Mouse (Mus musculus): ENCODE measurements at regions not wholly inside any gene's neighbourhood (a gene's known extent, or its start where the extent isn't known, plus 50 kb on each side); places are given as distances from the start of the nearest gene placed in this dataset.

- Histone ChIP-seq H3K4me3 (replicated peaks) (no peak overlapping the region), H3K27ac (no peak overlapping the region), H3K9ac (no peak overlapping the region), H3K27me3 (no peaks in the 10 kb centered on the region), H3K36me3 (no peaks in the 10 kb centered on the region), H3K9me3 (replicated peaks) (no peaks in the 10 kb centered on the region), H3K4me2 (no peak overlapping the region), H3K4me1 (no peaks in the 10 kb centered on the region)
- no peak for ATAC-seq (replicated peaks; ENCODE audit: low FRiP score)
- WGBS: 75% methylated on average over 7 of the region's 7 CpGs
Measured at GRCm38 (mm10) chr3:148696555-148696954, 293.8 kb downstream of the Adgrl2 start.

GRCm38 (mm10) chr3:148695453-148695852 lies 294.9 kb downstream of the Adgrl2 start:
- Histone ChIP-seq H3K9me3 (replicated peaks) (no peaks in the 10 kb centered on the region), H3K4me1 (no peaks in the 10 kb centered on the region), H3K27ac (no peak overlapping the region), H3K36me3 (no peaks in the 10 kb centered on the region), H3K4me3 (replicated peaks) (no peak overlapping the region), H3K27me3 (no peaks in the 10 kb centered on the region), H3K4me2 (no peak overlapping the region), H3K9ac (no peak overlapping the region)
- 87% methylated on average over 6 of the region's 6 CpGs for WGBS
- ATAC-seq (replicated peaks; ENCODE audit: low FRiP score): no peak

- no peak for ATAC-seq (replicated peaks; ENCODE audit: low FRiP score)
- Histone ChIP-seq H3K36me3 (no peaks in the 10 kb centered on the region), H3K27me3 (no peaks in the 10 kb centered on the region), H3K4me1 (no peaks in the 10 kb centered on the region), H3K4me3 (replicated peaks) (no peak overlapping the region), H3K27ac (no peak overlapping the region), H3K9me3 (replicated peaks) (no peaks in the 10 kb centered on the region), H3K9ac (no peak overlapping the region), H3K4me2 (no peak overlapping the region)
Measured at GRCm38 (mm10) chr3:148683181-148683580, 307.2 kb downstream of the Adgrl2 start.

- no peak overlapping the region for H3K27ac ChIP-seq
- no peak overlapping the region for H3K9ac ChIP-seq
- no peak overlapping the region for H3K4me3 ChIP-seq (replicated peaks)
- no peak overlapping the region for H3K4me2 ChIP-seq
- no peaks in the 10 kb centered on the region for H3K36me3 ChIP-seq
- no peaks in the 10 kb centered on the region for H3K27me3 ChIP-seq
- 87% methylated on average over 6 of the region's 6 CpGs for WGBS
- H3K4me1 ChIP-seq: no peaks in the 10 kb centered on the region
- no peak for ATAC-seq (replicated peaks; ENCODE audit: low FRiP score)
- H3K9me3 ChIP-seq (replicated peaks): no peaks in the 10 kb centered on the region
Measured at GRCm38 (mm10) chr3:148682445-148682994, 307.8 kb downstream of the Adgrl2 start.

- H3K4me2 ChIP-seq: no peak overlapping the region
- H3K9me3 ChIP-seq (replicated peaks): no peaks in the 10 kb centered on the region
- H3K27ac ChIP-seq: no peak overlapping the region
- ATAC-seq (replicated peaks; ENCODE audit: low FRiP score): no peak
- H3K27me3 ChIP-seq: no peaks in the 10 kb centered on the region
- H3K36me3 ChIP-seq: no peaks in the 10 kb centered on the region
- 71% methylated on average over 2 of the region's 2 CpGs for WGBS
- H3K4me3 ChIP-seq (replicated peaks): no peak overlapping the region
- no peak overlapping the region for H3K9ac ChIP-seq
- no peaks in the 10 kb centered on the region for H3K4me1 ChIP-seq
Measured at GRCm38 (mm10) chr3:148681186-148681585, 309.2 kb downstream of the Adgrl2 start.

GRCm38 (mm10) chr3:148680737-148681136 lies 309.6 kb downstream of the Adgrl2 start:
- Histone ChIP-seq H3K9me3 (replicated peaks) (no peaks in the 10 kb centered on the region), H3K27me3 (no peaks in the 10 kb centered on the region), H3K4me1 (no peaks in the 10 kb centered on the region), H3K36me3 (no peaks in the 10 kb centered on the region), H3K27ac (no peak overlapping the region), H3K9ac (no peak overlapping the region), H3K4me2 (no peak overlapping the region), H3K4me3 (replicated peaks) (no peak overlapping the region)
- no peak for ATAC-seq (replicated peaks; ENCODE audit: low FRiP score)
- WGBS: 77% methylated on average over 8 of the region's 8 CpGs

- Histone ChIP-seq H3K4me3 (replicated peaks) (no peak overlapping the region), H3K27me3 (no peaks in the 10 kb centered on the region), H3K27ac (no peak overlapping the region), H3K9ac (no peak overlapping the region), H3K9me3 (replicated peaks) (no peaks in the 10 kb centered on the region), H3K36me3 (no peaks in the 10 kb centered on the region), H3K4me1 (no peaks in the 10 kb centered on the region), H3K4me2 (no peak overlapping the region)
- ATAC-seq (replicated peaks; ENCODE audit: low FRiP score): no peak
- WGBS: 93% methylated on average over 4 of the region's 4 CpGs
Measured at GRCm38 (mm10) chr3:148680086-148680485, 310.3 kb downstream of the Adgrl2 start.

- WGBS: 40% methylated on average over 2 of the region's 2 CpGs
- no peak overlapping the region for H3K4me3 ChIP-seq (replicated peaks)
Measured at GRCm38 (mm10) chr3:148679121-148679520, 311.2 kb downstream of the Adgrl2 start.

GRCm38 (mm10) chr3:148676025-148676424 lies 314.3 kb downstream of the Adgrl2 start:
- Histone ChIP-seq H3K27me3 (no peaks in the 10 kb centered on the region), H3K4me3 (replicated peaks) (no peak overlapping the region), H3K36me3 (no peaks in the 10 kb centered on the region), H3K4me2 (no peak overlapping the region), H3K9ac (no peak overlapping the region), H3K9me3 (replicated peaks) (no peaks in the 10 kb centered on the region), H3K4me1 (no peaks in the 10 kb centered on the region), H3K27ac (no peak overlapping the region)
- 61% methylated on average over 2 of the region's 2 CpGs for WGBS
- ATAC-seq (replicated peaks; ENCODE audit: low FRiP score): no peak

More at GRCm38 (mm10) chr3:148679121-148679520, 311.2 kb downstream of the Adgrl2 start:
- H3K9me3 ChIP-seq (replicated peaks): no peaks in the 10 kb centered on the region
- H3K27ac ChIP-seq: no peak overlapping the region
- H3K9ac ChIP-seq: no peak overlapping the region
- no peak overlapping the region for H3K4me2 ChIP-seq
- no peaks in the 10 kb centered on the region for H3K36me3 ChIP-seq
- H3K27me3 ChIP-seq: no peaks in the 10 kb centered on the region
- no peak for ATAC-seq (replicated peaks; ENCODE audit: low FRiP score)
- no peaks in the 10 kb centered on the region for H3K4me1 ChIP-seq

GRCm38 (mm10) chr3:148662888-148663477 lies 327.4 kb downstream of the Adgrl2 start:
- ATAC-seq (replicated peaks; ENCODE audit: low FRiP score): no peak
- H3K9me3 ChIP-seq (replicated peaks): no peaks in the 10 kb centered on the region; the same call in 1 of the 2 replicates
- no peak overlapping the region for H3K4me2 ChIP-seq
- 24% methylated on average over 6 of the region's 6 CpGs for WGBS
- H3K4me1 ChIP-seq: 0 out of 2 replicates have a peak, but pooled peaks cover 2% of the 10 kb centered on the region
- no peaks in the 10 kb centered on the region for H3K36me3 ChIP-seq
- no peak overlapping the region for H3K9ac ChIP-seq
- no peak overlapping the region for H3K27ac ChIP-seq
- no peak overlapping the region for H3K4me3 ChIP-seq (replicated peaks)
- no peaks in the 10 kb centered on the region for H3K27me3 ChIP-seq

GRCm38 (mm10) chr3:148659024-148659423 lies 331.3 kb downstream of the Adgrl2 start:
- Histone ChIP-seq H3K9ac (no peak overlapping the region), H3K36me3 (no peaks in the 10 kb centered on the region), H3K4me3 (replicated peaks) (no peak overlapping the region), H3K4me1 (0 out of 2 replicates have a peak, but pooled peaks cover 2% of the 10 kb centered on the region), H3K9me3 (replicated peaks) (no peaks in the 10 kb centered on the region), H3K27me3 (no peaks in the 10 kb centered on the region), H3K27ac (no peak overlapping the region), H3K4me2 (no peak overlapping the region)
- ATAC-seq (replicated peaks; ENCODE audit: low FRiP score): no peak
- 85% methylated on average over 5 of the region's 5 CpGs for WGBS

GRCm38 (mm10) chr3:148658368-148658767 lies 332.0 kb downstream of the Adgrl2 start:
- no peak for ATAC-seq (replicated peaks; ENCODE audit: low FRiP score)

GRCm38 (mm10) chr3:148656187-148656586 lies 334.2 kb downstream of the Adgrl2 start:
- Histone ChIP-seq H3K27me3 (no peaks in the 10 kb centered on the region), H3K27ac (no peak overlapping the region), H3K4me3 (replicated peaks) (no peak overlapping the region), H3K9ac (no peak overlapping the region), H3K4me2 (no peak overlapping the region), H3K9me3 (replicated peaks) (no peaks in the 10 kb centered on the region), H3K36me3 (no peaks in the 10 kb centered on the region), H3K4me1 (no peaks in the 10 kb centered on the region)
- 84% methylated on average over 7 of the region's 7 CpGs for WGBS
- ATAC-seq (replicated peaks; ENCODE audit: low FRiP score): no peak

More at GRCm38 (mm10) chr3:148658368-148658767, 332.0 kb downstream of the Adgrl2 start:
- Histone ChIP-seq H3K9ac (no peak overlapping the region), H3K27me3 (no peaks in the 10 kb centered on the region), H3K4me3 (replicated peaks) (no peak overlapping the region), H3K9me3 (replicated peaks) (no peaks in the 10 kb centered on the region), H3K4me2 (no peak overlapping the region), H3K27ac (no peak overlapping the region), H3K36me3 (no peaks in the 10 kb centered on the region), H3K4me1 (0 out of 2 replicates have a peak, but pooled peaks cover 2% of the 10 kb centered on the region)
- WGBS: 73% methylated on average over 8 of the region's 8 CpGs

All from kidney, embryonic 15.5 days (tissue).